Mouse (Mus musculus): ENCODE measurements at regions not wholly inside any gene's neighbourhood (a gene's known extent, or its start where the extent isn't known, plus 50 kb on each side); places are given as distances from the start of the nearest gene placed in this dataset.

- Histone ChIP-seq H3K4me3 (ENCODE audit: low read depth, low read length) (no peak overlapping the region), H3K4me2 (ENCODE audit: low read depth, low read length, poor library complexity, severe bottlenecking) (no peak overlapping the region), H3K27ac (ENCODE audit: low read depth, low read length) (no peak overlapping the region), H3K4me1 (ENCODE audit: insufficient read depth, low read length) (no peaks in the 10 kb centered on the region), H3K36me3 (ENCODE audit: insufficient read depth, low read length) (no peaks in the 10 kb centered on the region), H3K9me3 (ENCODE audit: low read length) (no peaks in the 10 kb centered on the region), H3K9ac (replicated peaks; ENCODE audit: low read length, poor library complexity, severe bottlenecking) (no peak overlapping the region), H3K27me3 (ENCODE audit: insufficient read depth, low read length) (no peaks in the 10 kb centered on the region)
- no peak for TF ChIP-seq CTCF (IDR thresholded peaks at IDR 0.05)
- DNase-seq (ENCODE audit: low spot score) (peak; percentile 31), ATAC-seq (ENCODE audit: low FRiP score) (no peak)
- WGBS: 83% methylated on average over 4 of the region's 4 CpGs
Observed at GRCm38 (mm10) chr1:33040740-33041139, 493.6 kb upstream of the Gm5415 start.

DNA sequence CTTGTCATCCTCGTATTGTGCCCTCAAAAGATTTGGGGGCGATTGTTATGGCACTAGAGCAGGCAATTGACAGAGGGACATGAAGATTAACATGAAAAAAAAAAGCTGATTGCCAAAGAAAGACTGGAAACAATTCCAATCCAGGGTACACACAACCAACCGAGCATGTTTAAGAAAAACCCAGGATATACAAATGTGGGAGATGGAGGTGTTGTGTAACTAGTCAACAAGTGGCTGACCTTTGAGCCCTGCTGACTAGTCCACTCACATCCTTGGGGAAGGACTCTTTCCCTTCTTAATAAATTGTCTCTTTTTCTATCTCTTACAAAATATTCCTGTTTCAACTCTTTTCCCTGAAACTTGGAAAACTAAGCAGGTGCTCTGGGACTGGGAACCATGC, 484.9 kb upstream of the Gm5415 start:
- Histone ChIP-seq H3K4me3 (ENCODE audit: low read depth, low read length) (no peak overlapping the region), H3K27me3 (ENCODE audit: insufficient read depth, low read length) (no peaks in the 10 kb centered on the region), H3K9me3 (ENCODE audit: low read length) (no peaks in the 10 kb centered on the region), H3K27ac (ENCODE audit: low read depth, low read length) (no peak overlapping the region), H3K36me3 (ENCODE audit: insufficient read depth, low read length) (no peaks in the 10 kb centered on the region), H3K4me2 (ENCODE audit: low read depth, low read length, poor library complexity, severe bottlenecking) (no peak overlapping the region), H3K4me1 (ENCODE audit: insufficient read depth, low read length) (no peaks in the 10 kb centered on the region), H3K9ac (replicated peaks; ENCODE audit: low read length, poor library complexity, severe bottlenecking) (no peak overlapping the region)
- DNase-seq (ENCODE audit: low spot score): no peak
- WGBS: 63% methylated on average over 3 of the region's 3 CpGs
- ATAC-seq (ENCODE audit: low FRiP score): no peak
- no peak for TF ChIP-seq CTCF (IDR thresholded peaks at IDR 0.05)

DNA sequence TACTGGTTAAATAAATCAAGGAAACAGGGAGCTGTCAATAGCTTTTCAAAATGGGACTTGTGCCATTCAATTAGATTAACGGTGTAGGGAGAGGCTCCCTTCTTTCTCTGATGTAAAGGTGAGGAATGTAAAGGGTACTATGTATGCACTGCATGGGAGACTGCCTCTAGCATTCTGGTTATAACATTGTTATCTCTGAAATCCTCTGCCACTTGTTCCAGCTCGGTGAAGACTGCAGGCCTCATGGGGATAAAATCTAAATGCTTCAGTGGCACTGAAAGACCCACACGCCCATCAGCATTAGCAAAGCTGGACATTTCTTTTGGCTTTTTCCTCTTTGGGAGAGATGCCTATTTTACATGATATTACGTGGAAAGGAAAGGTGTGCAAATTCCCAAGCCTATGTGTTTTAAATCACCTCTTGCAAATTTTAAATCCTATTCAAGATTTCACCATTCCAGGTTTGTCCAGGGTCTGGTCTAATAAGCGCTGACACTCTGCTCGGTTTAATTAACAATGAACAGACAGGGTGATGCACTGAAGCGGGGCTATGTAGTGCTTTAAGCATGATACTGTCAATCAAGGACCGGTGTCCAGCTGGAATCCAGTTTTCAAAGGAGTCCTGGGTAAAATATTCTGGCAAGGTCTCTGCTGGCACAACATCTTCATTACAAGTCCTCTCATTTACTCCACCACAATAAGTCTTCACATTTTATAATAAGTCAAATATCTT, 479.8 kb upstream of the Gm5415 start:
- no peak for TF ChIP-seq CTCF (IDR thresholded peaks at IDR 0.05)
- Histone ChIP-seq H3K9ac (replicated peaks; ENCODE audit: low read length, poor library complexity, severe bottlenecking) (no peak overlapping the region), H3K36me3 (ENCODE audit: insufficient read depth, low read length) (no peaks in the 10 kb centered on the region), H3K4me1 (ENCODE audit: insufficient read depth, low read length) (0 out of 2 replicates have a peak, but pooled peaks cover 5% of the 10 kb centered on the region), H3K4me2 (ENCODE audit: low read depth, low read length, poor library complexity, severe bottlenecking) (no peak overlapping the region), H3K4me3 (ENCODE audit: low read depth, low read length) (no peak overlapping the region), H3K27ac (ENCODE audit: low read depth, low read length) (no peak overlapping the region), H3K27me3 (ENCODE audit: insufficient read depth, low read length) (no peaks in the 10 kb centered on the region), H3K9me3 (ENCODE audit: low read length) (no peaks in the 10 kb centered on the region)
- DNase-seq (ENCODE audit: low spot score): peak; percentile 73
- no peak for ATAC-seq (ENCODE audit: low FRiP score)
- WGBS: 22% methylated on average over 8 of the region's 8 CpGs

DNA sequence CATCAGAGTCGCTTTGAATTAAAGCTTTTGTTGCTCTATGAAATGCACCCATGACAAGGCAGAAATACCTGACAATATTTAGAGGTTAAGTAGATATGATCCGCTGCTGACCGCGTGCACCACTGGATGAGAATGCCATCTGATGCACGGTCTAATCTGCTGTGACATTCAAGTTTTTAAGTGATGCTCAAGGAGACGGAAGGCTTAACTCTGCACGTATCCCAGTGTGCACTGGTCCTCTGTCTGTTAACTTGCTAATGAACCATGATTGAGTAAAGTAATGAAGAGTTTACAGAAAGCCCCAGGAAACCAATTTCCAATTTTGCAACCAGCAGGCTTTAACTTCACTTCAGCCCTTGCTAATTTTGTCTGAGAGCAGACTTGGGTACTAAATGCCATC, 478.3 kb upstream of the Gm5415 start:
- no peaks in the 10 kb centered on the region for H3K9me3 ChIP-seq (ENCODE audit: low read length)
- H3K27me3 ChIP-seq (ENCODE audit: insufficient read depth, low read length): no peaks in the 10 kb centered on the region
- H3K4me2 ChIP-seq (ENCODE audit: low read depth, low read length, poor library complexity, severe bottlenecking): no peak overlapping the region
- no peak for TF ChIP-seq CTCF (IDR thresholded peaks at IDR 0.05)
- no peak overlapping the region for H3K27ac ChIP-seq (ENCODE audit: low read depth, low read length)
- no peak for ATAC-seq (ENCODE audit: low FRiP score)
- peak; percentile 71 for DNase-seq (ENCODE audit: low spot score)
- no peak overlapping the region for H3K9ac ChIP-seq (replicated peaks; ENCODE audit: low read length, poor library complexity, severe bottlenecking)
- no peaks in the 10 kb centered on the region for H3K36me3 ChIP-seq (ENCODE audit: insufficient read depth, low read length)
- no peak overlapping the region for H3K4me3 ChIP-seq (ENCODE audit: low read depth, low read length)
- 0 out of 2 replicates have a peak, but pooled peaks cover 5% of the 10 kb centered on the region for H3K4me1 ChIP-seq (ENCODE audit: insufficient read depth, low read length)
- WGBS: 20% methylated on average over 7 of the region's 7 CpGs

DNA sequence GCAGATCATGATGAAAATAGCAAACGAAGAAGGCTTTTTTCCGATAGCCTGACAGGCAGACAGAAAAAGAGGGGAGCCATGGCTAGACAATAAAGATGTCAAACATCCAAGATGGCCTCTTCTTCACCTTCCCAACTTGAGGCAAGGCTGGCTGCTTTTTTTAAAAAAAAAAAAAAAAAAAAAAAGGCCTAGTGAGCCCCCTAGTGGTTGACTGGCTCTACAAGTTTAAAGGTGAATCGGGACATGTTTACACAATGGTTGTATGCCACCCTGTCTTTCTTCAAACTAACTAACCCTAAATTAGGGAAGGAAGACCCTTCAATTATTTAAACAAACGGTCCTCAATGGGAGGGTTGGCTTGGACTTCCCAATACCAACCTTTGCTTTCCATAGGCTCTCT, 475.8 kb upstream of the Gm5415 start:
- Histone ChIP-seq H3K4me2 (ENCODE audit: low read depth, low read length, poor library complexity, severe bottlenecking) (no peak overlapping the region), H3K9ac (replicated peaks; ENCODE audit: low read length, poor library complexity, severe bottlenecking) (no peak overlapping the region), H3K9me3 (ENCODE audit: low read length) (no peaks in the 10 kb centered on the region), H3K27ac (ENCODE audit: low read depth, low read length) (no peak overlapping the region), H3K27me3 (ENCODE audit: insufficient read depth, low read length) (no peaks in the 10 kb centered on the region), H3K36me3 (ENCODE audit: insufficient read depth, low read length) (no peaks in the 10 kb centered on the region), H3K4me1 (ENCODE audit: insufficient read depth, low read length) (0 out of 2 replicates have a peak, but pooled peaks cover 5% of the 10 kb centered on the region), H3K4me3 (ENCODE audit: low read depth, low read length) (no peak overlapping the region)
- ATAC-seq (ENCODE audit: low FRiP score): no peak
- peak; percentile 34 for TF ChIP-seq CTCF (IDR thresholded peaks at IDR 0.05)
- WGBS: 84% methylated on average over 4 of the region's 4 CpGs
- no peak for DNase-seq (ENCODE audit: low spot score)

DNA sequence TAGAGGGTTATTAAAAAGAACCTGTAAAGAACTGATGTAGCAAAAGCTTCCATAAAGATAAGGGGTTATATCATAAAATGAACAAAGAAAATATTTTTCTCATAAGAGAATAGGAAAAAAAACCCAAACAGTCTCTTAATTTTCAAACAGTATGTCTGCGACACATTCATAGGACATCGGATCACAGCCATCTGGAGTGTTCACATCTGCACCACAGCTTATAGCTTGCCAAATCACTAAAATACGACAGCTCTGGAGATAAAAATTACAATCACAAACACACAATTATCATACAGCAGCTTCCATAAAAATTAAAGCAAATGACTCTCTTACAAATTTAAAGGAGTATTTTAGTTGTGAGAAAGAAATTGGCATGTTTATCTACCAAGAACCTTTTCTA, 456.9 kb upstream of the Gm5415 start:
- ATAC-seq (ENCODE audit: low FRiP score) (no peak), DNase-seq (ENCODE audit: low spot score) (no peak)
- Histone ChIP-seq H3K4me3 (ENCODE audit: low read depth, low read length) (no peak overlapping the region), H3K9me3 (ENCODE audit: low read length) (no peaks in the 10 kb centered on the region), H3K27me3 (ENCODE audit: insufficient read depth, low read length) (no peaks in the 10 kb centered on the region), H3K36me3 (ENCODE audit: insufficient read depth, low read length) (no peaks in the 10 kb centered on the region), H3K27ac (ENCODE audit: low read depth, low read length) (no peak overlapping the region), H3K9ac (replicated peaks; ENCODE audit: low read length, poor library complexity, severe bottlenecking) (no peak overlapping the region), H3K4me2 (ENCODE audit: low read depth, low read length, poor library complexity, severe bottlenecking) (no peak overlapping the region), H3K4me1 (ENCODE audit: insufficient read depth, low read length) (no peaks in the 10 kb centered on the region)
- 93% methylated on average over 3 of the region's 3 CpGs for WGBS
- TF ChIP-seq CTCF (IDR thresholded peaks at IDR 0.05): no peak

All from midbrain, postnatal 0 days (tissue).